Mouse (Mus musculus) thymus, adult 2 months (tissue): ENCODE results near the gene Cenpv. TPM values are rescaled to one million over a fixed set of nuclear protein-coding genes. Genes with fewer than 3 reads are reported as not detected.

Experiments used
- DNase-seq: peaks from one replicate; pipeline ENCODE4 v3.0.0; 2021
- H3K27ac ChIP-seq: fragments of 200-500 bp; 2 replicates; pipeline ENCODE4 v1.5.1; 2012; ENCODE audit warnings: low read length, control low read depth; ENCODE audit not compliant: control insufficient read depth, insufficient read depth
- H3K27me3 ChIP-seq: fragments of 200-500 bp; 2 replicates; pipeline ENCODE4 v1.6.1; 2012; ENCODE audit warnings: mild to moderate bottlenecking, low read length, moderate library complexity, mixed read lengths; ENCODE audit not compliant: control insufficient read depth, insufficient read depth
- H3K36me3 ChIP-seq: fragments of 200-500 bp; 2 replicates; pipeline ENCODE4 v1.6.1; 2012; ENCODE audit warnings: mild to moderate bottlenecking, low read length, moderate library complexity; ENCODE audit not compliant: control insufficient read depth, insufficient read depth
- H3K4me1 ChIP-seq: fragments of 200-500 bp; replicated peaks from 2 replicates; pipeline ENCODE4 v1.6.1; 2012; ENCODE audit warnings: low read length; ENCODE audit not compliant: control insufficient read depth, insufficient read depth
- H3K4me3 ChIP-seq: fragments of 200-500 bp; 2 replicates; pipeline ENCODE4 v1.5.1; 2012; ENCODE audit warnings: mild to moderate bottlenecking, low read length, control low read depth, moderate library complexity; ENCODE audit not compliant: control insufficient read depth, insufficient read depth
- CTCF ChIP-seq: fragments of 200-500 bp; IDR thresholded peaks from 2 replicates; pipeline ENCODE4 v1.5.1; 2012; ENCODE audit warnings: mild to moderate bottlenecking, control low read depth, low read length, moderate library complexity, borderline replicate concordance; ENCODE audit not compliant: control insufficient read depth, poor library complexity, insufficient read depth; ENCODE audit errors: extremely low read depth
- POLR2A ChIP-seq: fragments of 200-500 bp; IDR thresholded peaks from 2 replicates; pipeline ENCODE4 v1.6.1; 2012; ENCODE audit warnings: mild to moderate bottlenecking, low read length, control low read depth, moderate library complexity; ENCODE audit not compliant: control insufficient read depth, poor library complexity, insufficient read depth; ENCODE audit errors: extremely low read depth
- WGBS: fragments of 180-500 bp; shearing (Covaris S2); methylation state at CpG from one replicate; pipeline ENCODE4 v1.1.7; 2018; 5-methylcytosine and 5-hydroxymethylcytosine counted together
- polyA plus RNA-seq: library from polyadenylated mRNA; depleted of rRNA; stranded (reverse); fragments of >200 nt; gene quantifications from 2 replicates; pipeline ENCODE4 v1.2.3, GENCODE M21; 2012

Gene Cenpv
- polyA plus RNA-seq, 1 experiment: 12.9 TPM

DNA sequence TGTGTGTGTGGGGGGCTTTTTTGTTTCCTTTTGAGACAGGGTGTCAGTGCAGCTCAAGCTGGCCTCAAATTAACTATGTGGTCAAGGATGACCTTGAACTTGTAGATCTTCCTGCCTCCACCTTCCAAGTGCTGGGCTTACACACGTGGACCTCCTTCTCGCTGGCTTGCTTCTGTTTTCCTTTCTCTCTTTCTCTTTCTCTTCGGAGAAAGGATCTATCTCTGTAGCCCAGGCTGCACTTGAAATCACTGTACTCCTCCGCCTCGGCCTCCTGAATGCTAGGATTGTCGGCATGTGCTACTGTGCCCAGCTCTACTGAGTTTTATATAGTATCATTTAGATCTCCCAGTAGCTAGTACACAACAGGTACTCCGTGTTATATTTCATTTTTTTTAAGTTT is 1.5 kb downstream of the Cenpv start:
- H3K27ac ChIP-seq: no peak overlapping the region
- no peak for TF ChIP-seq CTCF
- TF ChIP-seq POLR2A: no peak
- peaks cover 13% of the 10 kb centered on the region; the same call in 1 of the 2 replicates for H3K27me3 ChIP-seq
- peaks cover 10% of the 10 kb centered on the region for H3K4me1 ChIP-seq
- H3K36me3 ChIP-seq: no peaks in the 10 kb centered on the region
- no peak for DNase-seq
- H3K4me3 ChIP-seq: no peak overlapping the region
- 76% methylated on average over 7 of the region's 7 CpGs for WGBS

DNA sequence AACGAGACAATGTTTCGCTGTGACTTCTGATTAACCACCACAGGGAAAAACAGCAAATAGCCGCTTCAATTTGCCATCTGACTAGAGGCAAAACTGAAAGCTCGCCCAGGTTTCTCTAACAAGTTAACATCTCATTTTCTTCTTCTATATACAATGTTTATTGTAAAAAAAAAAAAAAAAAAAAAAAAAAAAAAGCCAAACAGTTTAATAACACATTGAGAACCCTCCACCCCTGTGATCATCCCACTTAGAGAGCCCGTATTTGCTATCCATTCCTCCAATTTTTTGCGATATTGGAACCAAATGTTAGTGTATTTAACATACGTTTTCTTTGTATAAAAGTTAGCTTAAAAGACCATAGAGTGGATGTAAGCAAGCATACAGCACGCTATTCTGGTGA is 2.0 kb downstream of the Cenpv start:
- DNase-seq: no peak
- WGBS: 96% methylated on average over 8 of the region's 8 CpGs
- Histone ChIP-seq H3K36me3 (no peaks in the 10 kb centered on the region), H3K4me3 (no peak overlapping the region), H3K27ac (no peak overlapping the region), H3K27me3 (peaks cover 13% of the 10 kb centered on the region; the same call in 1 of the 2 replicates), H3K4me1 (peaks cover 10% of the 10 kb centered on the region)
- no peak for TF ChIP-seq POLR2A
- TF ChIP-seq CTCF: no peak

DNA sequence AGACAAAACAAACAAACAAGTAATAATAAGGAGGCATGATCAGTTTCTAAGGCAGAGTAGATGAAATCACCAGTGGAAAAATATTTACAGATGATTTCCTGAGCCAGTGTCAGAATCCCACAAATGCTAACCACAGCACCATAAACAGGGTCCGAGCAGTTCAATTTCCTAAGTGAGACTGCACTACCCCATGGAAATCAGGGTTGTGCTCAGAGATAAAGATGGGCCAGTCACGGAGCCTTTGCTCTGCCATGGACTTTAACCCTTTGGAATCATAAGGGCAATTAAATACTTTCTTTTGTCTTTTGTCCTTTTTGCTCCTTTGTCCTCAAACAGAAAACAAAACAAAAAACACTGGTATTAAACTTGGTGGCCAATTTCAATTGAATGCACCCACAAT is 16.8 kb downstream of the Cenpv start:
- 71% methylated on average over 2 of the region's 2 CpGs for WGBS

DNA sequence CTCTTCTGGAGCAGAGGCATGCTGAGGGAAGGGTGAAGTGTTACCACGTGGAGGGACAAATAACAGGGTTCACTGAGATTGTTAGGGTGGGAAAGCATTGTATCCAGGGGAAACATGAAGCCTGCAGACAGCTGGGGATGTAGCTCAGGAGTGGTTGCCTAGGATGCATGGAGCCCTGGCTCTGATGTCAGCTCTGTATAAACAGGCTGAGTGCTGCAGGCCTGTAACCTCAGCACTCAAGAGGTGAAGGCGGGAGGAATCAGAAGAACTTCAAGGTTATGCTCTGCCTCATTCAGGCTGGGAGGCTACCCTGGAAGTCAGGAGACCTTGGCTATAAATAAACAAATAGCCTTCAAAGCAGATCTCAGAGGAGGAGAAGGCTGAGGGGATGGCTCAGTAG is 20.1 kb downstream of the Cenpv start:
- DNase-seq: no peak
- H3K4me3 ChIP-seq: no peak overlapping the region
- no peaks in the 10 kb centered on the region for H3K27me3 ChIP-seq
- 79% methylated on average over 2 of the region's 2 CpGs for WGBS
- no peaks in the 10 kb centered on the region; the same call in 1 of the 2 replicates for H3K4me1 ChIP-seq
- H3K27ac ChIP-seq: no peak overlapping the region
- TF ChIP-seq POLR2A (no peak), CTCF (no peak)
- H3K36me3 ChIP-seq: no peaks in the 10 kb centered on the region

More for the DNA sequence above, 16.8 kb downstream of the Cenpv start:
- no peak overlapping the region for H3K27ac ChIP-seq
- no peaks in the 10 kb centered on the region for H3K27me3 ChIP-seq
- TF ChIP-seq CTCF (no peak), POLR2A (no peak)
- H3K36me3 ChIP-seq: no peaks in the 10 kb centered on the region
- no peak for DNase-seq
- H3K4me3 ChIP-seq: no peak overlapping the region
- peaks cover 6% of the 10 kb centered on the region; the same call in 1 of the 2 replicates for H3K4me1 ChIP-seq

DNA sequence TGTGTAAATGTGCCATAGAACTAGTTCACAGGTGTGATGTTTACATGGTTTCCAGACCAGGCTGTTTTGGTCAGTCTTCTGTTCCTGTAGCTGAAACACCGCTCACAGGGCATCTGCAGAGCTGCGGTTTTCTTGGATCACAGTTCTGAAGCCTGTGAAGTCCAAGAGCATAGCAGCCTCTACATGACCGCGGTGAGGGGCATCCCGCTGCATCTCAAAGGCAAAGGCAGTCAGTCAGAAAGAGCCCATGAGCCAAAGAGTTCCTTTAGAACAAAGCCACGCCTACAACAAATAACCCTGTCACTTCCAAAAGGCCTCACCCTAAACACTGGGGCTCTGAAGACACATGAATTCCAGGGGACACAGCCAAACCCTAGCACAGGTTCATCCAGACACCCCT is 25.8 kb downstream of the Cenpv start:
- no peak overlapping the region for H3K4me3 ChIP-seq
- no peaks in the 10 kb centered on the region for H3K36me3 ChIP-seq
- DNase-seq: no peak
- 90% methylated on average over 6 of the region's 6 CpGs for WGBS
- no peaks in the 10 kb centered on the region for H3K27me3 ChIP-seq
- TF ChIP-seq POLR2A: no peak
- no peak for TF ChIP-seq CTCF
- no peaks in the 10 kb centered on the region for H3K4me1 ChIP-seq
- no peak overlapping the region for H3K27ac ChIP-seq

DNA sequence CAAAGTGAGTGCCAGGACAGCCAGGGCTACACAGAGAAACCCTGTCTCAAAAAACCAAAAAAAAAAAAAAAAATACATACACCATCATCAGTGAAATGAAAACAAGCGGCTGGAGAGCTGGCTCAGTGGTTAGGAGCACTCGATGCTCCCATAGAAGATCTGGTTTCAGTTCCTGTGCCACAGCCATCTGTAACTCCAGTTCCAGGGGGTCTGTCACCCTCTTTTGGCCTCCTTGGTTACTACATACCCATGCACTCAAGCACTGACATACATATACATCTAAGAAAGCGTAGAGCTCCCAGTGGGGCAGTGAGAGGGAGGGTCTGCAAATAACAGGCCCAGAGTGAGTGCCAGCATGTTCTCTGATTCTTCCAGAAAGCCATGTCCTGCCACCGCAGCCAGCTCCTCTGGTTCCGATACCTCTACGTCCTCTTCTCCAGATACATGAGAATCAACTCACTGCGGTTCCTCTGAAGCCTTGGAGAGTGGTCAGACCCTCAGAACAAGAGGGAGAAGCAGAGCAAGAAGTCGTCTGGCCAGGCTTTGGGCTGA is 26.5 kb downstream of the Cenpv start:
- DNase-seq: no peak
- H3K4me1 ChIP-seq: peaks cover 2% of the 10 kb centered on the region
- H3K27ac ChIP-seq: no peak overlapping the region
- H3K27me3 ChIP-seq: no peaks in the 10 kb centered on the region
- H3K36me3 ChIP-seq: no peaks in the 10 kb centered on the region
- TF ChIP-seq POLR2A (no peak), CTCF (no peak)
- 91% methylated on average over 8 of the region's 8 CpGs for WGBS
- no peak overlapping the region for H3K4me3 ChIP-seq
